Mouse (Mus musculus) forebrain, postnatal 0 days (tissue): ENCODE measurements around the gene Fes. TPM values are rescaled to one million over a fixed set of nuclear protein-coding genes. Genes with fewer than 3 reads are reported as not detected.

Source experiments
- ATAC-seq: fragments of 200-750 bp; cut with Nextera tagmentation; 2 replicates; pipeline ENCODE4 v1.8.0; 2017; ENCODE audit warnings: mild to moderate bottlenecking, moderate library complexity
- DNase-seq: peaks from one replicate; pipeline ENCODE4 v3.0.0-alpha.2; 2015
- H3K27ac ChIP-seq: fragments of 300-500 bp; sonication (generic); 2 replicates; pipeline ENCODE4 v1.5.1; 2014; ENCODE audit warnings: low read depth, mild to moderate bottlenecking, antibody characterized with exemption, low read length, moderate library complexity, mixed read lengths
- H3K27me3 ChIP-seq: fragments of 300-500 bp; sonication (generic); 2 replicates; pipeline ENCODE4 v1.6.1; 2014; ENCODE audit warnings: mild to moderate bottlenecking, low read length, mixed read lengths; ENCODE audit not compliant: insufficient read depth
- H3K36me3 ChIP-seq: fragments of 300-500 bp; sonication (generic); 2 replicates; pipeline ENCODE4 v1.6.1; 2014; ENCODE audit warnings: mild to moderate bottlenecking, moderate library complexity; ENCODE audit not compliant: insufficient read depth
- H3K4me1 ChIP-seq: fragments of 300-500 bp; sonication (generic); 2 replicates; pipeline ENCODE4 v1.6.1; 2014; ENCODE audit warnings: antibody characterized with exemption; ENCODE audit not compliant: insufficient read depth
- H3K4me2 ChIP-seq: fragments of 300-500 bp; sonication (generic); 2 replicates; pipeline ENCODE4 v1.6.1; 2014; ENCODE audit warnings: low read depth, mild to moderate bottlenecking, moderate library complexity
- H3K4me3 ChIP-seq: fragments of 300-500 bp; sonication (generic); 2 replicates; pipeline ENCODE4 v1.5.1; 2014; ENCODE audit warnings: low read depth, low read length, mixed read lengths
- H3K9ac ChIP-seq: fragments of 300-500 bp; sonication (generic); 2 replicates; pipeline ENCODE4 v1.6.1; 2014; ENCODE audit warnings: mild to moderate bottlenecking
- H3K9me3 ChIP-seq: fragments of 300-500 bp; sonication (generic); 2 replicates; pipeline ENCODE4 v1.6.1; 2016; ENCODE audit warnings: low read length
- CTCF ChIP-seq: sonication (generic); IDR thresholded peaks from 2 replicates; pipeline ENCODE4 v1.5.1; 2016; ENCODE audit warnings: antibody characterized with exemption, control low read depth, low read depth
- WGBS: fragments of 180-500 bp; shearing (Covaris S2); extraction: QIAGEN DNeasy Blood & Tissue Kit; methylation state at CpG from one replicate; pipeline ENCODE4 v1.1.7; 2014; 5-methylcytosine and 5-hydroxymethylcytosine counted together
- polyA plus RNA-seq: library from polyadenylated mRNA; unstranded; fragments of >200 nt; fragmentation: Nextera tagmentation; extraction: Ambion mirVana; gene quantifications from 2 replicates; pipeline ENCODE4 v1.2.1, GENCODE M21; 2015
- total RNA-seq: library from RNA; depleted of rRNA; stranded (reverse); fragments of >200 nt; gene quantifications from 2 replicates; pipeline ENCODE4 v1.2.3, GENCODE M21; 2014

The Fes gene
- total and polyA plus RNA-seq, 2 experiments from 2014 or later = 2.8 to 6.4 TPM

DNA sequence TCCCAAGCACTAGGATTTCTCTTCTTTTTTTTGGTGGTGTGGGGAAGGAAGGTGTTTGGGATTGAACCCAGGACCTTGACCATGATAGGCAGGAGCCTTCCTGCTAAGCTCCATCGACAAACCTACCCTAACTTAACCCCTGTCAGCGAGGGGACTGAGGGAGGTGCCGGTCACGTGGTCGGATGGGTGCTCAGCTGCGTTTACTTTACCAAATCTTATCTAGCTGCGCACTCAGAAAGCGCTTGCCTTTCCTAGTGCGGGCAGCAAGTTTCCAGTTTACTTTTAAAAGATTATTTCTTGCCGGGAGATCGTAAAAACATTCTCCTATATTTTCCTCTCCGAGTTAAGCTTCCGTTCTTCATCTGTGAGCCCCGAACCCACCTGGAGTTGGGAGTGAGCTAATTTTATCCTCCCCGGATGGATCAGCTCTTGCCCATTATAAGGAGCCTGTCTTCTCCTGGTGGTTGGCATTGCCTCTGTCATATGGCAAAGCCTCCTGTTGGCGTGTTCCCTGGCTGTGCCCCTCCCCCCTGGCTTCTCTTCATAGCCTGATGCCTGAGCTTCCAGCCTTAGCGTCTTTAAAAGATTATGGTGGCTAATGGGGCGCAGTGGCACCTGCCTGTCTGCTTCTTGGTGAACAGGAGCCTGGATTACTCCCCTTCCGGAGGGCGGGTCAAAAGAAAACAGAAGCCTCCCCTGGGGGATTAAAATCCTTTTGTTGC, 35.2 kb upstream of the Fes start:
- no peak overlapping the region for H3K4me3 ChIP-seq
- H3K9ac ChIP-seq = no peak overlapping the region
- 24% methylated on average over 20 of the region's 20 CpGs for WGBS
- TF ChIP-seq CTCF = peak; percentile 7; the same call in 1 of the 2 replicates
- peak overlapping the region; percentile 37 for H3K4me2 ChIP-seq
- H3K4me1 ChIP-seq = 0 out of 2 replicates have a peak, but pooled peaks cover 4% of the 10 kb centered on the region
- DNase-seq (peak; percentile 61), ATAC-seq (peak; percentile 62)
- H3K27ac ChIP-seq = no peak overlapping the region; the same call in 1 of the 2 replicates
- H3K27me3 ChIP-seq = no peaks in the 10 kb centered on the region
- H3K36me3 ChIP-seq = no peaks in the 10 kb centered on the region
- no peaks in the 10 kb centered on the region for H3K9me3 ChIP-seq

DNA sequence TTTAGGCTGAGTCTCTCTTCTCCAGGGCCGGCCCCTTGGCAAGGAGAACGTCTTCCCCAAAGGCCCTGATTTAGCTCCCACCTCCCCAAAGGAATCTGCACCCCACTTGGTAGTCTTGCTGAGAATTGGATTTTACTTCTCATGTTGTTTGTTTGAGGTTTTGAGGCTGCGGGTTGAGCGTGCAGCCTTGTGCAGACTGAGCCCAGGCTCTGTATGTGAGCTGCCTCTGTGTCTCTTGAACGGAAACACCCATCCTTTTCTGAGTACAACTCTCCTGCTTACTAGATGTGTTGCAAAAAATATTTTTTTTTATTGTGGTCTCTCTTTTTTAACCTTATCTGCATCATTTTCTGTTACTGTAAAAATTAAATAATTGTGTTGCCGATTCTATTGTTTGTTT, 33.8 kb upstream of the Fes start:
- WGBS = 90% methylated on average over 6 of the region's 6 CpGs
- no peak for ATAC-seq
- TF ChIP-seq CTCF = no peak
- Histone ChIP-seq H3K9me3 (no peaks in the 10 kb centered on the region), H3K4me2 (no peak overlapping the region), H3K27me3 (no peaks in the 10 kb centered on the region), H3K4me1 (0 out of 2 replicates have a peak, but pooled peaks cover 4% of the 10 kb centered on the region), H3K27ac (no peak overlapping the region), H3K36me3 (no peaks in the 10 kb centered on the region), H3K9ac (no peak overlapping the region), H3K4me3 (no peak overlapping the region)
- DNase-seq = no peak

GRCm38 (mm10) chr7:80420586-80420985, 32.8 kb upstream of the Fes start:
- WGBS = 82% methylated on average over 4 of the region's 4 CpGs
- ATAC-seq (no peak), DNase-seq (no peak)
- Histone ChIP-seq H3K4me2 (no peak overlapping the region), H3K36me3 (no peaks in the 10 kb centered on the region), H3K4me1 (0 out of 2 replicates have a peak, but pooled peaks cover 4% of the 10 kb centered on the region), H3K27ac (no peak overlapping the region), H3K9me3 (no peaks in the 10 kb centered on the region), H3K9ac (no peak overlapping the region), H3K27me3 (no peaks in the 10 kb centered on the region), H3K4me3 (no peak overlapping the region)
- no peak for TF ChIP-seq CTCF

GRCm38 (mm10) chr7:80419278-80419677, 31.5 kb upstream of the Fes start:
- H3K4me2 ChIP-seq = no peak overlapping the region
- 0 out of 2 replicates have a peak, but pooled peaks cover 4% of the 10 kb centered on the region for H3K4me1 ChIP-seq
- WGBS = 64% methylated on average over 3 of the region's 3 CpGs
- DNase-seq (no peak), ATAC-seq (no peak)
- H3K9ac ChIP-seq = no peak overlapping the region
- H3K27ac ChIP-seq = no peak overlapping the region
- no peaks in the 10 kb centered on the region for H3K36me3 ChIP-seq
- H3K4me3 ChIP-seq = no peak overlapping the region
- H3K27me3 ChIP-seq = no peaks in the 10 kb centered on the region
- TF ChIP-seq CTCF = no peak
- H3K9me3 ChIP-seq = no peaks in the 10 kb centered on the region

GRCm38 (mm10) chr7:80418036-80418435, 30.3 kb upstream of the Fes start:
- H3K4me1 ChIP-seq = 0 out of 2 replicates have a peak, but pooled peaks cover 2% of the 10 kb centered on the region
- no peak overlapping the region for H3K4me2 ChIP-seq
- no peaks in the 10 kb centered on the region for H3K36me3 ChIP-seq
- no peaks in the 10 kb centered on the region for H3K27me3 ChIP-seq
- DNase-seq = no peak
- no peak for TF ChIP-seq CTCF
- H3K4me3 ChIP-seq = no peak overlapping the region
- ATAC-seq = no peak
- WGBS = 76% methylated on average over 3 of the region's 3 CpGs
- H3K9ac ChIP-seq = no peak overlapping the region
- H3K9me3 ChIP-seq = no peaks in the 10 kb centered on the region
- H3K27ac ChIP-seq = no peak overlapping the region

DNA sequence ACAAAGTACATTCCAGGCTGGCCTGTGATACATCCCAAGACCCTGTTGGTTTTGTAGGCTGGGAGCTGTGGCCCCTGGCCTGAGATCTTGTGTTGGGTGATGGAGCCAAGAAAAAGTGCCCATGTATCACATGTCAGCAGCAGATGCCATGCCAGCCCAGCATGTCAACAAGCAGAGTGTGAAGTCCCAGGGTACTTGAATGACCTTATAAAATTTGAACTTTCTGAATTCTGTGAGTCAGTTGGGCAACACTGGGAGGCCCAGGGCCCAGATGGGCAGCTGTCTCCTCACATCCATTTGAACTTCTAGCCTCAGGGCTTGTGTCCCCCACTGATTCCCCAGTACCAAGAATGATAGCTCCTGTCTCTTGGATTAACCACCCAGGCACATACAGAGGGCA, 29.9 kb upstream of the Fes start:
- TF ChIP-seq CTCF = no peak

DNA sequence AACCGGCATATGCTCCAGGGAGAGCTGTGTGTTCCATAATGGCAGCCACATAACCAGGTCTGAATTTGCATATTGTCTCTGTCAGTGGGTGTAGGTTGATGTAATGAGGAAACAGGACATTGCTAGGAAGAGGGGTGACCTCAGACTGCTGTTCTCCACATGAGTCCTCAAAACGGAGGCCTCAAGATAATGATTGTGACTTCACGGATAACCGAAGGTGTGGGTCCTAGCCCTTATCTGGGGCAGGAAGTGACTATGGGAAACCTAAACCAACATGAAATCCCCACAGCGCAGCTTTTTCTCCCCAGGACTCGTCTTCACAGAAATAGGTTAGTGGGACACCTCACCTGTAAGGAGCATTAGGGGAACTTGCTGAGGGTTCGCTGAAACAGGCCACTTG, 29.2 kb upstream of the Fes start:
- WGBS = 93% methylated on average over 7 of the region's 7 CpGs
- no peaks in the 10 kb centered on the region for H3K36me3 ChIP-seq
- H3K4me1 ChIP-seq = no peaks in the 10 kb centered on the region
- H3K4me3 ChIP-seq = no peak overlapping the region
- H3K9me3 ChIP-seq = no peaks in the 10 kb centered on the region
- H3K27me3 ChIP-seq = no peaks in the 10 kb centered on the region
- no peak overlapping the region for H3K9ac ChIP-seq
- no peak for TF ChIP-seq CTCF
- H3K4me2 ChIP-seq = no peak overlapping the region
- DNase-seq (no peak), ATAC-seq (no peak)
- no peak overlapping the region for H3K27ac ChIP-seq

More for the DNA sequence above, 29.9 kb upstream of the Fes start:
- no peaks in the 10 kb centered on the region for H3K27me3 ChIP-seq
- H3K36me3 ChIP-seq = no peaks in the 10 kb centered on the region
- DNase-seq (no peak), ATAC-seq (no peak)
- H3K9me3 ChIP-seq = no peaks in the 10 kb centered on the region
- H3K4me2 ChIP-seq = no peak overlapping the region
- no peak overlapping the region for H3K9ac ChIP-seq
- no peak overlapping the region for H3K4me3 ChIP-seq
- no peak overlapping the region for H3K27ac ChIP-seq
- H3K4me1 ChIP-seq = no peaks in the 10 kb centered on the region
